Mouse (Mus musculus) urinary bladder, postnatal 0 days (tissue): ENCODE results near the gene Fbxo11. TPM values are rescaled to one million over a fixed set of nuclear protein-coding genes. Genes with fewer than 3 reads are reported as not detected.

Source experiments
- polyA plus RNA-seq: library from polyadenylated mRNA; unstranded; fragments of >200 nt; fragmentation: Nextera tagmentation; extraction: Ambion mirVana; gene quantifications from 2 replicates; pipeline ENCODE4 v1.2.1, GENCODE M21; 2015

Gene Fbxo11
- polyA plus RNA-seq: 8.4 and 8.7 TPM in 2 replicates

GRCm38 (mm10) chr17:88065031-88065800 is at the start of gene Fbxo11:
TSS of gene Fbxo11 (minus strand) at chr17:88065291.

GRCm38 (mm10) chr17:87974629-87975228 is 90.4 kb downstream of the Fbxo11 start, which contains the start of gene Msh6:
TSS of gene Msh6 (plus strand) at chr17:87975062.

Other genes starting within 250 kb of the Fbxo11 start
- not detected in 2 replicates for gene Rpl36-ps4, start 144.3 kb downstream of the Fbxo11 start, polyA plus RNA-seq
- gene Msh6, start 90.2 kb downstream of the Fbxo11 start, polyA plus RNA-seq: 13.7 and 13.8 TPM in 2 replicates